Mouse (Mus musculus) heart, embryonic 16.5 days (tissue): Measurements from ENCODE around the gene Serpina12. TPM values are rescaled to one million over a fixed set of nuclear protein-coding genes. Genes with fewer than 3 reads are reported as not detected.

ENCODE experiments used
- ATAC-seq: fragments of 200-750 bp; cut with Nextera tagmentation; replicated peaks from 2 replicates; pipeline ENCODE4 v1.8.0; 2017; ENCODE audit warnings: moderate number of reproducible peaks; ENCODE audit not compliant: insufficient read depth, low FRiP score; ENCODE audit errors: extremely low read depth
- H3K27ac ChIP-seq: fragments of 300-500 bp; sonication (generic); 2 replicates; pipeline ENCODE4 v1.5.1; 2014; ENCODE audit warnings: mild to moderate bottlenecking, low read length, control low read depth, moderate library complexity
- H3K27me3 ChIP-seq: fragments of 300-500 bp; sonication (generic); 2 replicates; pipeline ENCODE4 v1.6.1; 2014; ENCODE audit warnings: low read length, mixed read lengths; ENCODE audit not compliant: control insufficient read depth, insufficient read depth
- H3K36me3 ChIP-seq: fragments of 300-500 bp; sonication (generic); 2 replicates; pipeline ENCODE4 v1.6.1; 2014; ENCODE audit not compliant: control insufficient read depth, insufficient read depth
- H3K4me1 ChIP-seq: fragments of 300-500 bp; sonication (generic); 2 replicates; pipeline ENCODE4 v1.6.1; 2014; ENCODE audit warnings: low read length, mixed read lengths; ENCODE audit not compliant: control insufficient read depth, insufficient read depth
- H3K4me2 ChIP-seq: fragments of 300-500 bp; sonication (generic); 2 replicates; pipeline ENCODE4 v1.6.1; 2014; ENCODE audit warnings: low read depth, mild to moderate bottlenecking, control low read depth, low read length
- H3K4me3 ChIP-seq: fragments of 300-500 bp; sonication (generic); 2 replicates; pipeline ENCODE4 v1.5.1; 2014; ENCODE audit warnings: mild to moderate bottlenecking, control low read depth, low read length
- H3K9ac ChIP-seq: fragments of 300-500 bp; sonication (generic); 2 replicates; pipeline ENCODE4 v1.6.1; 2014; ENCODE audit warnings: low read length, control low read depth
- H3K9me3 ChIP-seq: fragments of 300-500 bp; sonication (generic); replicated peaks from 2 replicates; pipeline ENCODE4 v1.6.1; 2016; ENCODE audit warnings: low read length; ENCODE audit not compliant: control insufficient read depth
- whole genome bisulfite sequencing: fragments of 180-500 bp; shearing (Covaris S2); extraction: QIAGEN DNeasy Blood & Tissue Kit; methylation state at CpG from one replicate; pipeline ENCODE4 v1.1.7; 2014; 5-methylcytosine and 5-hydroxymethylcytosine counted together
- polyA plus RNA-seq: library from polyadenylated mRNA; unstranded; fragments of >200 nt; fragmentation: Nextera tagmentation; extraction: Ambion mirVana; gene quantifications from 2 replicates; pipeline ENCODE4 v1.2.1, GENCODE M21; 2015

Gene Serpina12
- polyA plus RNA-seq, 1 experiment from 2014 or later = not detected

DNA sequence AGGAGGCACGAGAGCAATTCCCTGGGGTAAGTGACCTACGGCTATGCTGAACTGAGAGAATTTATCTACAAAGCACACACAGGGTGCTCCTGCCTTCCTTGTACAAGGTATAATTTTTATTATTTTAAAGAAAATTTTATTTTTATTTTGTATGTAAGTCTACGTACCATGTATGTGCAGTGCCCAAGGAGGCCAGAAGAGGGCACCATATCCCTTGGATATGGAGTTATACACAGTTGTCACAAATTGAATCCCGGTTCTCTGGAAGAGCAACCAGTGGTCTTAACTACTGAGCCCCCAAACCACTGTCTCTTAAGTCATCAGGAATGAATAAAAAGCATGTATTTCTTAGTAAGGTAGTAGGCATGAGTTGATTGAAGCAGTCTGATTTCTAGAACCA lies 59.3 kb downstream of the Serpina12 start:
- no peaks in the 10 kb centered on the region for H3K4me1 ChIP-seq
- no peaks in the 10 kb centered on the region for H3K36me3 ChIP-seq
- WGBS = 49% methylated on average over 4 of the region's 4 CpGs
- no peak overlapping the region for H3K4me3 ChIP-seq
- peaks cover 6% of the 10 kb centered on the region; the same call in 1 of the 2 replicates for H3K27me3 ChIP-seq
- no peak overlapping the region for H3K27ac ChIP-seq
- ATAC-seq = no peak
- H3K4me2 ChIP-seq = no peak overlapping the region
- no peak overlapping the region for H3K9ac ChIP-seq
- H3K9me3 ChIP-seq = no peaks in the 10 kb centered on the region

DNA sequence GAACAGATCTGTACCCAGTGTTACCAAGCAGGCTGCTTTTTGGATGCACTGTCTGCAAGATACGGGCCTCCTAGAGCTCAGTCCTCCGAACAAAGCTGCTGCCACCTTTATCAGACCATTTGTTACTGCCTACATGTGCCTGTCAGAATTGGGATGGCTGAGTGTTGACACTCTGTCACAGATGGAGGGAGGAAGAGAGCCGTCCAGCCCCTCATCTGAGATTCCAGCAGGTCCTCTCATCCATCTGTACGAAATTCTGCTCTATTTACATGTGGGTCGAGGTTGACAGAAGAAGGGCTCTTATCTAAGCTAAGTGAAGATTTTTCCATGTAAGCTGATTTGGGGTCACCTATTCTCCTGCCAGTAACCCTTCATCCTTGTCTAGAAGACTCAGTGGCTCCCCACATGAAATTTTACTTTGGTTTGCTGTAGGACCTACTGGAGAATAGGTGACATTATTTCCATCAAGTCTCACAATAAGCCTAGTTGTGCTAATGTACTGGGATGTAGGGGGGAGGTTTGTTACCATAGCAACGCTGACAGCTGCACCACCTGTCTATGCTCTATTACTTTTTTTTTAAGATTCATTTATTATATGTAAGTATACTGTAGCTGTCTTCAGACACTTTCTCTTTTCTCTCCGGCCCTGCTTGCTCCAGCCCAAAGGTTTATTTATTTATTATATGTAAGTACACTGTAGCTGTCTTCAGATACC lies 62.4 kb downstream of the Serpina12 start:
- Histone ChIP-seq H3K27me3 (0 out of 2 replicates have a peak, but pooled peaks cover 2% of the 10 kb centered on the region), H3K4me2 (no peak overlapping the region), H3K9ac (no peak overlapping the region), H3K27ac (no peak overlapping the region), H3K4me1 (no peaks in the 10 kb centered on the region), H3K36me3 (no peaks in the 10 kb centered on the region), H3K4me3 (no peak overlapping the region), H3K9me3 (no peaks in the 10 kb centered on the region)
- WGBS = 42% methylated on average over 7 of the region's 7 CpGs
- ATAC-seq = no peak

Other genes starting within 250 kb of the Serpina12 start
- gene Serpina1b, start 214.1 kb downstream of the Serpina12 start, polyA plus RNA-seq = 1.1 and 1.4 TPM in 2 replicates
- 0.85 and 0.90 TPM in 2 replicates for gene Serpina1a, start 180.9 kb downstream of the Serpina12 start, polyA plus RNA-seq
- gene Serpina1c, start 139.6 kb downstream of the Serpina12 start, polyA plus RNA-seq = 0.55 TPM in 1 of 2 replicates, not detected in the other
- gene Serpina1e, start 85.5 kb downstream of the Serpina12 start, polyA plus RNA-seq = 0.22 and 0.85 TPM in 2 replicates
- not detected in 2 replicates for gene Serpina11, start 54.5 kb downstream of the Serpina12 start, polyA plus RNA-seq
- gene Serpina9, start 30.7 kb downstream of the Serpina12 start, polyA plus RNA-seq = 0.22 and 0.37 TPM in 2 replicates
- not detected in 2 replicates for gene Serpina5, start 56.7 kb upstream of the Serpina12 start, polyA plus RNA-seq
- gene Serpina3a, start 68.3 kb upstream of the Serpina12 start, polyA plus RNA-seq = not detected in 2 replicates
- gene Serpina3b, start 83.6 kb upstream of the Serpina12 start, polyA plus RNA-seq = not detected in 2 replicates
- gene Serpina3c, start 109.4 kb upstream of the Serpina12 start, polyA plus RNA-seq = 0.11 TPM in 1 of 2 replicates, not detected in the other
- 0.16 and 0.51 TPM in 2 replicates for gene Serpina3f, start 170.1 kb upstream of the Serpina12 start, polyA plus RNA-seq
- 7.1 and 15.4 TPM in 2 replicates for gene Serpina3g, start 191.8 kb upstream of the Serpina12 start, polyA plus RNA-seq
- gene Serpina3i, start 218.7 kb upstream of the Serpina12 start, polyA plus RNA-seq = 2.0 and 4.2 TPM in 2 replicates